Mouse (Mus musculus) forebrain, embryonic 16.5 days (tissue): ENCODE measurements around the gene Nr2c2ap. TPM values are rescaled to one million over a fixed set of nuclear protein-coding genes. Genes with fewer than 3 reads are reported as not detected.

ENCODE experiments used
- ATAC-seq: fragments of 200-750 bp; cut with Nextera tagmentation; 2 replicates; pipeline ENCODE4 v1.8.0; 2017; ENCODE audit warnings: mild to moderate bottlenecking, moderate library complexity
- H3K27ac ChIP-seq: fragments of 300-500 bp; sonication (generic); 2 replicates; pipeline ENCODE4 v1.5.1; 2014; ENCODE audit warnings: low read length, control low read depth
- H3K27me3 ChIP-seq: fragments of 300-500 bp; sonication (generic); replicated peaks from 2 replicates; pipeline ENCODE4 v1.6.1; 2014; ENCODE audit warnings: low read length; ENCODE audit not compliant: control insufficient read depth, insufficient read depth
- H3K36me3 ChIP-seq: fragments of 300-500 bp; sonication (generic); 2 replicates; pipeline ENCODE4 v1.6.1; 2014; ENCODE audit not compliant: control insufficient read depth, insufficient read depth
- H3K4me1 ChIP-seq: fragments of 300-500 bp; sonication (generic); replicated peaks from 2 replicates; pipeline ENCODE4 v1.6.1; 2014; ENCODE audit warnings: low read length; ENCODE audit not compliant: control insufficient read depth, insufficient read depth
- H3K4me2 ChIP-seq: fragments of 300-500 bp; sonication (generic); 2 replicates; pipeline ENCODE4 v1.6.1; 2014; ENCODE audit warnings: mild to moderate bottlenecking, low read length, control low read depth
- H3K4me3 ChIP-seq: fragments of 300-500 bp; sonication (generic); replicated peaks from 2 replicates; pipeline ENCODE4 v1.5.1; 2014; ENCODE audit warnings: mild to moderate bottlenecking, low read length, control low read depth
- H3K9ac ChIP-seq: fragments of 300-500 bp; sonication (generic); replicated peaks from 2 replicates; pipeline ENCODE4 v1.6.1; 2014; ENCODE audit warnings: low read depth, low read length, control low read depth
- H3K9me3 ChIP-seq: fragments of 300-500 bp; sonication (generic); 2 replicates; pipeline ENCODE4 v1.6.1; 2016; ENCODE audit warnings: low read length; ENCODE audit not compliant: control insufficient read depth
- whole genome bisulfite sequencing: fragments of 180-500 bp; shearing (Covaris S2); extraction: QIAGEN DNeasy Blood & Tissue Kit; methylation state at CpG from one replicate; pipeline ENCODE4 v1.1.7; 2014; 5-methylcytosine and 5-hydroxymethylcytosine counted together
- polyA plus RNA-seq: library from polyadenylated mRNA; unstranded; fragments of >200 nt; fragmentation: Nextera tagmentation; extraction: Ambion mirVana; gene quantifications from 2 replicates; pipeline ENCODE4 v1.2.1, GENCODE M21; 2015

The Nr2c2ap gene
- polyA plus RNA-seq, 1 experiment from 2014 or later, result 44.8 TPM

- no peak overlapping the region for H3K4me2 ChIP-seq
- H3K27me3 ChIP-seq, result no peaks in the 10 kb centered on the region
- no peaks in the 10 kb centered on the region for H3K9me3 ChIP-seq
- peaks cover 30% of the 10 kb centered on the region for H3K4me1 ChIP-seq
- no peak for ATAC-seq
- no peak overlapping the region for H3K27ac ChIP-seq
- H3K9ac ChIP-seq, result no peak overlapping the region
- H3K36me3 ChIP-seq, result peaks cover 15% of the 10 kb centered on the region
- no peak overlapping the region for H3K4me3 ChIP-seq
- WGBS, result 89% methylated on average over 5 of the region's 5 CpGs
Observed at GRCm38 (mm10) chr8:70134086-70134485, 3.0 kb downstream of the Nr2c2ap start.

- Histone ChIP-seq H3K4me2 (no peak overlapping the region), H3K27ac (no peak overlapping the region), H3K9ac (no peak overlapping the region), H3K4me1 (peaks cover 25% of the 10 kb centered on the region), H3K36me3 (peaks cover 15% of the 10 kb centered on the region), H3K27me3 (no peaks in the 10 kb centered on the region), H3K4me3 (no peak overlapping the region), H3K9me3 (no peaks in the 10 kb centered on the region)
- 93% methylated on average over 9 of the region's 9 CpGs for WGBS
- no peak for ATAC-seq
Observed at GRCm38 (mm10) chr8:70134931-70135330, 3.8 kb downstream of the Nr2c2ap start.

- Histone ChIP-seq H3K9ac (no peak overlapping the region), H3K27ac (no peak overlapping the region), H3K4me2 (no peak overlapping the region), H3K36me3 (peaks cover 15% of the 10 kb centered on the region), H3K27me3 (no peaks in the 10 kb centered on the region), H3K4me3 (no peak overlapping the region), H3K9me3 (no peaks in the 10 kb centered on the region), H3K4me1 (peaks cover 28% of the 10 kb centered on the region)
- no peak for ATAC-seq
- WGBS, result 89% methylated on average over 4 of the region's 4 CpGs
Observed at GRCm38 (mm10) chr8:70136591-70136990, 5.5 kb downstream of the Nr2c2ap start.

- Histone ChIP-seq H3K36me3 (peaks cover 16% of the 10 kb centered on the region), H3K9me3 (no peaks in the 10 kb centered on the region), H3K9ac (no peak overlapping the region; the same call in 1 of the 2 replicates), H3K4me2 (peak overlapping the region; percentile 65; the same call in 1 of the 2 replicates), H3K27ac (no peak overlapping the region), H3K4me1 (peaks cover 21% of the 10 kb centered on the region), H3K27me3 (no peaks in the 10 kb centered on the region), H3K4me3 (no peak overlapping the region)
- 80% methylated on average over 4 of the region's 4 CpGs for WGBS
- no peak for ATAC-seq
Observed at GRCm38 (mm10) chr8:70137890-70138289, 6.8 kb downstream of the Nr2c2ap start.

GRCm38 (mm10) chr8:70139026-70139857, 8.1 kb downstream of the Nr2c2ap start, which contains the start of the genes Rfxank, Borcs8 and Mef2b:
TSS of gene Rfxank (minus strand) at chr8:70139154.
TSS of gene Borcs8 (plus strand) at chr8:70139499.
TSS of gene Mef2b (plus strand) at chr8:70139711.
- Histone ChIP-seq H3K4me1 (peaks cover 21% of the 10 kb centered on the region), H3K27me3 (no peaks in the 10 kb centered on the region), H3K9ac (peak within 1 kb of the TSS; percentile 93), H3K9me3 (no peaks in the 10 kb centered on the region), H3K4me3 (peak within 1 kb of the TSS; percentile 95), H3K27ac (peak within 1 kb of the TSS; percentile 92), H3K4me2 (peak within 1 kb of the TSS; percentile 95), H3K36me3 (peaks cover 16% of the 10 kb centered on the region)
- under 1% methylated on average over 46 of the region's 46 CpGs for WGBS
- peak; percentile 97 for ATAC-seq

GRCm38 (mm10) chr8:70139981-70140380, 8.8 kb downstream of the Nr2c2ap start:
- Histone ChIP-seq H3K9me3 (no peaks in the 10 kb centered on the region), H3K4me3 (peak overlapping the region; percentile 95), H3K27ac (peak overlapping the region; percentile 92), H3K4me1 (peaks cover 21% of the 10 kb centered on the region), H3K4me2 (peak overlapping the region; percentile 95), H3K27me3 (no peaks in the 10 kb centered on the region), H3K36me3 (peaks cover 15% of the 10 kb centered on the region), H3K9ac (peak overlapping the region; percentile 93)
- no peak for ATAC-seq
- 12% methylated on average over 9 of the region's 9 CpGs for WGBS

GRCm38 (mm10) chr8:70147678-70148607, 16.8 kb downstream of the Nr2c2ap start:
- Histone ChIP-seq H3K9ac (no peak overlapping the region), H3K4me1 (peaks cover 4% of the 10 kb centered on the region), H3K27me3 (no peaks in the 10 kb centered on the region), H3K4me2 (no peak overlapping the region), H3K36me3 (peaks cover 16% of the 10 kb centered on the region), H3K27ac (no peak overlapping the region), H3K9me3 (no peaks in the 10 kb centered on the region), H3K4me3 (no peak overlapping the region)
- 87% methylated on average over 7 of the region's 7 CpGs for WGBS
- no peak for ATAC-seq

- Histone ChIP-seq H3K36me3 (peaks cover 6% of the 10 kb centered on the region), H3K4me1 (peaks cover 4% of the 10 kb centered on the region), H3K9me3 (no peaks in the 10 kb centered on the region), H3K9ac (no peak overlapping the region), H3K27ac (no peak overlapping the region), H3K27me3 (no peaks in the 10 kb centered on the region), H3K4me2 (no peak overlapping the region), H3K4me3 (no peak overlapping the region)
- WGBS, result 20% methylated on average over 13 of the region's 13 CpGs
- ATAC-seq, result no peak
Observed at GRCm38 (mm10) chr8:70150158-70150557, 19.0 kb downstream of the Nr2c2ap start.
